Mouse (Mus musculus) embryo, embryonic 11.5 days (tissue): ENCODE results near the gene Tnfrsf9.

ENCODE experiments used
- DNase-seq: peaks from one replicate; pipeline ENCODE4 v3.0.0-alpha.2; 2012; ENCODE audit warnings: low read depth, low spot score

Tnfrsf9 gene

DNA sequence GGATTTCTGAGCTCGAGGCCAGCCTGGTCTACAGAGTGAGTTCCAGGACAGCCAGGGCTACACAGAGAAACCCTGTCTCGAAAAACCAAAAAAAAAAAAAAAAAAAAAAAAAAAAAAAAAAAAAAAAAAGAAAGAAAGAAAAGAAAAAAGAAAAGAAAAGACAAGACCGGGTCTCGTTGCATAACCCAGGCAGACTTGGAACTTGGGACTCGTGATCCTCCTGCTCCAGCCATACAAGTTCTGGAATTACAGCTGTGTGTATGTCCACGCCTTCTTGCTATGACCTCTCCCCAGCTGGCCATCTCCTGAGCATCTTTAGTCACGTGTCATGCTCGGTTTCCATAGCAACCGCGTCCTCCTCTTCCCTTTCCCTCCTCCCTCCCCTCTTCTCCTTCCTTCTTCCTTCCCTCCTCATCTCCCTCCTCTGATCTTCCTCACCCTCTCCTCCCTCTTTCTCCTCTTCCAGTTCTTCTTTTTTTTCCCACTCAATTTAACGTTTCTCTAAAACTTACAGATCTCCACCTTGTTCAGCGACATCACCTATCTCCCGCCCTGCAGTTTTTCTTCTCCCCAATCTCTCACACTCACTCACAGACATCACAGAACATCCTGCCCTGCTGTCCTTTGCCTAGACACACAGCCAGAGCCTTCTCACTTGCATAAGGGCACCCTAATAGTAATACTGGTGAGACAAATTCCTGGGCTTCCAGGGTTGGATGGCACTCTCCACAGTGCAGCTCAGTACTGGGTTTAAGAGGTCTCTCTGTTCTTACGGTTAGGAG, 12.8 kb downstream of the Tnfrsf9 start:
- DNase-seq, result no peak

DNA sequence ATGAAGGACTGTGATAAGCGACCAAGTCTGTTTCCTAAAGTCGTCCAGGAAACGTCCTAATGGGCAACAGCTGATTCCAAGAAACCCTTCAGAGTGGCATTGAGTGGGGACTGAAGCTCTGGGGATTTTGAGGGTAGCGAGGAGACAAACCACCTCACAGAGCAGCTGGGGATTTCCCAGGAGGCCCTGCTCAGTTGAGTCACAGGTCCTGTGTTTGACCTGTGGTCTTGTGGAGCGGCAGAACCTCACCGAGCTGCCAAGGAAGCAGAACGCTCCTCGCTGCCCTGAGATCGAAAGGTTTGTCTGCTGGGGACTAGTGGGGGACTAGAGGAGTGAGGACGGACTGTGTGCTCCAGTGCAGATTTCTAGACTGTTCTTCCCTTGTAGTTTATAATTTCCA, 13.4 kb downstream of the Tnfrsf9 start:
- DNase-seq, result no peak

DNA sequence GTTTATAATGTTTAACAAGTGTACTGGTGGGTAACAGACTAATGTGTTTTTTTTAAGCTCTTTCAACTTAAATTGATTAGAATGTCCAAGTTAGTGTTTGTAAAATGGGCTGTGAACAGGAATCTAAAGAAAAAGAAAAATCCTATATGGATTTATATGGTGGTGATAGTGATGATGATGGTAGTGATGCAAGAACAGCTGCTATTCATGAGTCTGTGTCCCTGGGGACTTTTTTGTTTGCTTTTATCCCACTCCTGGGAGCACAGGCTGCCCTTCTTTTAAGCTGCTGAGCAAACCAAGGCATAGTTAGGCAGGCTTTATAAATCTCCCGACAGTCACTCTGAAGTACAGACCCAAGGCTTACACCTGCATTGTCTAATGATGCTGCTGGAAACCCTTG, 19.1 kb downstream of the Tnfrsf9 start:
- DNase-seq, result no peak

DNA sequence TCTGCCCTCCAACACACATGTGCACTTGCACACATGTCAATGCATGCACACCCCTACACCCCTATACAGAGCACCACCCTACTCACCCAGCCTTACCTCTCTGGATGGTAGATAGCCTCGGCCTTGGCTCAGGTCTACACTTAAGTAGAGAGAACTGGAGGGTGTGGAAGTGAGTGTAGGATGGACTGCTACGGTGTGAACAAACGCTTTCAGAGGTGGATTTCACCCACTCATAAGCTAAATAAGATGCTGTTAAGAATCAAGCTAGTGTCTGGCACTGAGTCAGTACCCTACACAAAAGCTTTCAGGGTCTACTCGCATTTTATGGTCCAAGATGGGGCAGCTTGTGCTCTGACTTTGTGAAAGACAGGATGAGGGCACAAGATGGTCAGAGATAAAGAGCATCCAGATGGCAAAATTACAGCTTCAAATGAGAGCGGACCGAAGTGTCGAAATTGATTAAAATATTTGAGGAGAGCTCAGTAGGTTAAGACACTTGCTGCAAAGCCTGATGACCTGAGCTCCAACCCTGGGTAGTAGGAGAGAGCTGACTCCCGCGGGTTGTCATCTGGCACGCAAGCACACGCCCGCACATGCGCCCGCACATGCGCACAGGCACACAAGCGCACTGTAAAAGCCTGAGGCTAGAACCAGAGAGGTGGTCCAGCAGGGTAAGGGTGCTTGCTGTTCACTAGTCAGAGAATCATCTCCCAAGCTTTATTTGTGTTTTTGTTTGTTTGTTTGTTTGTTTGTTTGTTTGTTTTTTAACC, 23.1 kb downstream of the Tnfrsf9 start:
- no peak for DNase-seq

DNA sequence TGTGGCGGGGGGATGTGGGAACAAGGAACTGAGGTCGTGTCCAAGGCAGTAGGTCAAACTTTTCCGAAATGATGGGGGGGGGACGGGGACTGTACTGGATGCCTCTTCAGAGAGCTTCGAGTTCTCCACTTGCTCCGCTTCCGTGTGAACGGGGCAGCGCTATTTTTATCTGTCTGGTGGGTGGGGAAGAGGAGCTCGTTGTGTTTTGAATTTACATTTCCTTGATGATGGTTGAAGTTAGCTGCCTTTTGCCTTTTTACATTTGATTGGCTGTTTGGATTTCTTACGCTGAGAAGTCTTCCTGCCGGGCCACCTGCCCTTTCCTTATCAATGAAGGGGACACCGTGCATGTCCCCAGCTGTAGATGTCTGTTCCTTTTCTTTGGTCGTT, 23.7 kb downstream of the Tnfrsf9 start:
- DNase-seq, result no peak

DNA sequence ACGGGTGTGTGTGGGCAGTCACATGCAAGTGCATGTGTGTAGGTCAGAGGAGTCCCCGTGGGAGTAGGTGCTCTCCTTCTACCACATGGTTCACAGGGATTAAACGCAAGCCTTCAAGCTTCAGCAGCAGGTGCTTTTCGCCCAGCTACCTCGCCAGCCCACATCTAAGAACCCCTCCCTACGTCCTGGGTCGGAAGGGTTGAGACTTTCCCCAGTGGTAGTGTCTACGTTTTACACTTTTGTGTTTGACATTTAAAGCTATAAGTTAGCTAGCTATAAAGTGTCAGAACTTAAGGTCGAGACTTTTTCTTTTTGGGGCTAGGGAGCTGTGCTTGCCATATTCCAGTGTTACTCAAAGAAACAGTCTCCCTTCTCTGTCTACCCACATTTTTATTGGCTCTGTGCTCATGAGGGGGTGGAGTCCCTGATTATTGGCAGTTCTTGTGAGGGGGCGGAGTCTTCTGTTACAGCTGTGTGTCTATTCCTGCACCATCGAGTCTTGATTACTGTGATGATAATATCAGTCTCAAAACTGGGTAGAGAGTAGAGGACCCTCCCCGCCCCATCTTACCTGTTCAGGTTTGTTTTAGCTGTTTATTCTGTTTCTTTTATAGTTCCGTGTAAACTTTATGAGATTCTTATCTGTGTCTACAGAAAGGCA, 25.8 kb downstream of the Tnfrsf9 start:
- no peak for DNase-seq

DNA sequence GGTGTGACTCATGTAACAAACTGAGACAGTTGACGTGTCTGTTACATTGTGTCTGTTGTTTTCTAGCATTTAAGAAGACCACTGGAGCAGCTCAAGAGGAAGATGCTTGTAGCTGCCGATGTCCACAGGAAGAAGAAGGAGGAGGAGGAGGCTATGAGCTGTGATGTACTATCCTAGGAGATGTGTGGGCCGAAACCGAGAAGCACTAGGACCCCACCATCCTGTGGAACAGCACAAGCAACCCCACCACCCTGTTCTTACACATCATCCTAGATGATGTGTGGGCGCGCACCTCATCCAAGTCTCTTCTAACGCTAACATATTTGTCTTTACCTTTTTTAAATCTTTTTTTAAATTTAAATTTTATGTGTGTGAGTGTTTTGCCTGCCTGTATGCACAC, 30.3 kb downstream of the Tnfrsf9 start:
- no peak for DNase-seq

DNA sequence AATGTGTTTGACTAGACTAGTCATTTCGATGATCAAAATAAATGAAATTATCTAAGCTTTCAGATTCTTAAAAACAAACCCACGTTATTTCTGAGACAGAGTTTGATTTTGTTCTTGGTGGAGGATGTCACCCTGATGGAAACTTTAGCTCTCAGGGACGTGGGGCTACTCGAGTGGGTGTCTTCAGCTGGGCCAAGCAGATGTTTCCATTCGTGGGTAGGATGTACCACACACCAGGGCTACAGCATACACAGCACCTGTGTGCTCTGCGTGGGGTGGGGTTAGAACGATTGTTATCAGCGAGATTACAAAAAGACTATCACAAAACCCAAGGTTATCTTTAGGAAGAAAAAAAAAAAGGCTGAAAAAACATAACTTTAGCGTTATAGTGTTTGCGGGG, 36.6 kb downstream of the Tnfrsf9 start:
- no peak for DNase-seq

DNA sequence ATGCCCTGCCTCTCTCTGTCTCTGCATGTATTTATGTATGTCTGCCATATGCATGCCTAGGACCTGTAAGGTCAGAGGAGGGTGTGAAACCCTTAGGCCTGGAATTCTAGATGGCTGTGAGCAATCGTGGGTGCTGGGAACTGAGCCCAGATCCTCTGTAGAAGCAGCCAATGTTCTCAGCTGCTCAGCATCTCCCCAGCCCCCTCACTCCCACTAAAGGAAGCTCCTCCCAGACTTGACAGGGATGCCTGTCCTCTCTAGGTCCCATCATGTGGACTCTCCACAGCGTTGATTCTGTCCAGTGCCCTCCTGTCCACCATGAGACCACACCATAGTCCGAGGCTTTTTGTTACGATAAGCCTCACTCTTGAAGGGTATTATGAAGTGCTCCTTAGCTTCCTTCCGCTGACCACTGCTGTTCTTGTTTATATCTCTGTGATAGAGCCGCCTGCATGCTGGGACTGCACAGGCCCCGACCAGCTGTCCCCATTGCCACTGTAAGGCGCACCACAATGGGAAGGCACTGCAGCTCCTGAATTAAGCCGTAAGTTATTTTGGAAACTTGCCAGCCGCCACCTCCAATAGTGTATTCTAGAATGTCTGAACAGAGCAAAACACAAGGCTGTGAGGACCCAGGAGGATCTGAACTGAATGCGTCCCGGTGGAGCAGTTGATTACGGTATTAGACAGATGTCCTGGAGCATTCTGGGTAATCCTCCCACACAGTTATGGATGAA, 42.2 kb downstream of the Tnfrsf9 start:
- no peak for DNase-seq

DNA sequence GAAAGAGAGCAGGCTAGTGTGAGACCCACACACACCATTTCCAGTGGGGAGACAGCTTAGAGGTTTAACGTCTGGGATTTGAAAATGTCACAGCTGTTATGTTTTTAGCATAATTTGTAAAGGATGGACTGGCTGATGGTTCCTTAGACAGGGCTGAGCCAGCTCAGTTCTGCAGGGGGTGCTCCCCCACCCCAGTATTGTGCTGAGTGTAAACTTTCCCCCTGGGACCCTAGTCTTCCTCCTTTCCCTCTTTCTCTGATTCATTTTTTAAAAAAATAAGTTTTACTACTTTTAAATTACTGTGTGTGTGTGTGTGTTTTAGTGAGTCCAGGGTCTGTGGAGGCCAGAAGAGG, 42.7 kb downstream of the Tnfrsf9 start:
- DNase-seq, result no peak

DNA sequence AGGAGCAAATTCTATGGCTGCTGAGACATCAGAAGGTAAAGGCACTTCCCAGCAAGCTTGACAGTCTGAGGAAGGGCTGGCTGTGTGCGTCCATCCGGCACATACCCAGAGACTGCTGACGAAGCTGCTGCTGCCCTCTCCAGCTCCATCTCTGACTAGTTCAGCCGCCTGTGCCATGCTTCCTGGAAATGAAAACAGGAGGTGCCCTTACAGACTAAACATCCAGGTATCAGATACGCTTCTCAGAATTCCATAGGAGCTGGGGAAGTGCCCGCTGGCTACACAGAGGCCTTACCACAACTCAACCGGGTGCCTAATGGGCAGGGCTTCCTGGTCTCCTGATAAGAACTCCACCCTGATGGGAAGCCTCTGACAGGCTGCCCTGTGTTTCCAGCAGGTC, 44.2 kb downstream of the Tnfrsf9 start:
- DNase-seq, result no peak

DNA sequence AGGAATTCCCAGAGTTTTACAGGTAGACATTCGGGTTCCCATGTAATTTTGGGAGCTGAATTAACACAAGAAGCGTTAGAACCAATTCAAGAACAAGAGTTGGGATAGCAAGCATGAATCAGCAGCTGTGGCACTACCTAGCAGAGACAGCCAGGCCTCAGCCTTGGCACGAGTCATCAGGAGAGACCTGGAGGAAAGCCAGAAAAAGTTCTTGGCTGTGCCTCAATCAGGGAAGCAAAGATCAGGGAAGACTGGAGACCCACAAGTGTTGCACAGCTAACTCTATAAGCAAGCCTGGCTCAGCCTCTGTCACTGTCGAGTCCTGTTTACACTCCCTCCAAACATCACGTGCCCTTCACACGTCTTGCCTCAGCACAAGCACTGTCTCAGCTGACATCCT, 47.9 kb downstream of the Tnfrsf9 start:
- DNase-seq, result no peak

DNA sequence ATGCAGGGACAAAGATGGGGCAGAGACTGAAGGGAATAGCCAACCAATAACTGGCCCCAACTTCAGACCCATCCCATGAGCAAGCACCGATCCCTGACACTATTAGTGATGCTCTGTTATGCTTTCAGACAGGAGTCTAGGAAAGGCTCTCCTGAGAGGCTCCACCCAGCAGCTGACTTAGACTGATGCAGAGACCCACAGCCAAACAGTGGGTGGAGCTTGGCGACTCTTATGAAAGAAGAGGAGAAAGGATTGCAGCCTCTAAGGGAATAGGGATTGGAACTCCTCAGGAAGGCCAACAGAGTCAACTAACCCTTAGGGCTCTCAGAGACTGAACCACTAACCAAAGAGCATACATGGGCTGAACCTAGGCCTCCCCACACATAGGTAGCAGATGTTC, 49.3 kb downstream of the Tnfrsf9 start:
- no peak for DNase-seq

DNA sequence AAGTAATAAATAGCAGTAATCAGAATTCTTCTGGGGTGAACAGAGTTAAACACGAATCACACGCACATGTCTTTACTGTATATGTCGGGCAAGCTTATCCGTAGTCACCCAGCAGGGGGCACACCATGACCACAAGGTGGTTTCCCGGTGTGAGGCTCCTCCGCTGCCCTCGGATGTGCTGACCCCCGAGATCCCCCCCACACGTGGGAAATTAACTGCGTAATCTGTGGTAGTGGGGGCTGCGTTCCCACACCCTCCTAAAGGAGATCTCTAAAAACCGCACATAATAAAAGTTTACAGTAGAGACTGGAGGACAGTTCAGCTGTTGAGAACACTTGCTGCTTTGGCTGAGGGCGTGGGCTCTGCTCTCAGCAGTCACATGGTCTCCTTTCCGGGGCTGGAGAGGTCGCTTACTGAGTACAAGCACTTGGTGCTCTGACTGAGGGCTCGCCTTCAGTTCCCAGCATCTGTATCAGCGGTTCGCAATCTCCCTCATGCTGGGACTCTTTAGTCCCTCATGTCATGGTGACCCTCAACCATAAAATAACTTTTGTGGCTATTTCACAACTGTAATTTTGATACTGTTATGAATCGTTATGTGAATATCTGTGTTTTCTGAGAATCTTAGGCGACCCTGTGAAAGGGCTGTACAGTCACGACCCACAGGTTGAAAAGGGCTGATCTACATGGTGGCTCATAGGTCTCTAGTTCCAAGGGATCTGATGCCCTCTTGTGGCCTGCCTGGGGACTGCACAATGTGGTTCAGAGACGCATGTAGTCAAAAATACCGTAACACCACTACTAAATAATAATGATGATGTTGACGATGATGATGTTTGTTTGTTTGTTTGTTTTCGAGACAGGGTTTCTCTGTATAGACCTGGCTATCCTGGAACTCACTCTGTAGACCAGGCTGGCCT, 50.5 kb downstream of the Tnfrsf9 start:
- DNase-seq, result peak; percentile 68

DNA sequence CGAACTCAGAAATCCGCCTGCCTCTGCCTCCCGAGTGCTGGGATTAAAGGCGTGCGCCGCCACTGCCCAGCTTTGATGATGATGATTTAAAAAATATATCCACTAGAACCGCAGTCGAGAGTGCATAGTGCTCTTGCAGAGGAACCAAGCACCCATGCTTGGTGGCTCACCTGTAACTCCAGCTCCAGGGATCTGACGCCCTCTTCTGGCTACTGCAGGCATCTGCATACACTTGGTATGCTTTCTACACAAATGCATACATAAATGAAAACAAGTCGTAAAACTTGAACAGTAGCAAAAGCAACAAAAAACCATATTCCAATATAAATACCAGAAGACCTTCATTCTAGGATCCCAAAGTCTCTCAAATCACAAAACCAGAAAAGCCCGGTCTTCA, 51.2 kb downstream of the Tnfrsf9 start:
- DNase-seq, result no peak

DNA sequence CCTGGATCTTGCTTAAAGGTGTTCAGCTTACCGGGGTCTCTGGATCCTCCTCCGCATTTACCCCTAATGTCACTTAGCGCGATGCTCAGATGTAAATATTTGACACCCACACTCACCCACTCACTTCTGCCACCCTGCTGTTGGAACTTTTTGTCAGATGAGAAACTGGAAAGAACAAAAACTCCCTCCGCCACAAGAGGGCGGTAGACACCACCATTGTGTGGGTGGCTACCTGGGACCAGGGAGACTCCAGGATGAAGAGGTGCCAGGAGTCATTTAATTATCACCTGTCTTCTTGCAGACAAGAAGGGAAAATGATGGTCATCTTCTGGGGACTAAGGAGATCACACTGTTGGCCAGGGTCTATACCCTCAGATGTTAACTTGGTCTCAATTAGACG, 52.2 kb downstream of the Tnfrsf9 start:
- DNase-seq, result no peak

DNA sequence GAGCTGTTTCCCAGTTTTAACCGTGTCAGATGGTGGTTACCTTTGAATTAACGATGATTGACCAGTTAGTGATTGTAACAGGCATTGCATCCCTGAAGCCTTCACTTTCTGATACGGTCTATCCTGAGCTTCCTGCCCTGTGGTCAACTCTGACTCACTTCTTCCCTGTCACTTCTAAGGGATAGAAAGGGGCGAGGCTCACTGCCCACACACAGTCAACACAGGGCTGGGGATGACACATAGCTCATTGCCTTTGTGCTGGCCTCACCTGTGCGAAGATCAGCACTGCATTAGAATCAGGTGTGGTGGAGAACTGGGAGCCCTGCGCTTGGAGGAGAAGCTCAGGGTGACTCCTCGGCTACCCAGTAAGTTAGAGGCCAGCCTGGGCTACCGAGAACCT, 54.6 kb downstream of the Tnfrsf9 start:
- no peak for DNase-seq

DNA sequence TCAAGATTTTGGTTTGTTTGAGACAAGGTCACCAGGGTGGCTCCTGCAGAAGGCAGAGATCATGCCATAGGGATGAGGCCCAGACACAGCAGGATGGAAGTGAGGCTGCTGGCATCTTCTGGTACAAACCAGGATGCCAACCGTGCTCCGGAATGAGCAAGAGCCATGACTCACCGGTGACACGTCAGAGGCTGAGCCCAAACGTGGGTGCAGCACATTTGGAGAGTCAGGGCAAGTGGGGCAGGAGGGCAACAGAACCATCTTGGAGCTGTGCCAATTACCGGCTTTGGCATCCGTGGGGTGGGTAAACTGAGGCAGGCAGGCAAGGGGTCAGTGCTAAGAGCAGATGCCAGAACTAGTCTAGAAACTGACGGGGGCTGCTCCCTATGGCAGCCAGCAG, 58.9 kb downstream of the Tnfrsf9 start:
- no peak for DNase-seq

DNA sequence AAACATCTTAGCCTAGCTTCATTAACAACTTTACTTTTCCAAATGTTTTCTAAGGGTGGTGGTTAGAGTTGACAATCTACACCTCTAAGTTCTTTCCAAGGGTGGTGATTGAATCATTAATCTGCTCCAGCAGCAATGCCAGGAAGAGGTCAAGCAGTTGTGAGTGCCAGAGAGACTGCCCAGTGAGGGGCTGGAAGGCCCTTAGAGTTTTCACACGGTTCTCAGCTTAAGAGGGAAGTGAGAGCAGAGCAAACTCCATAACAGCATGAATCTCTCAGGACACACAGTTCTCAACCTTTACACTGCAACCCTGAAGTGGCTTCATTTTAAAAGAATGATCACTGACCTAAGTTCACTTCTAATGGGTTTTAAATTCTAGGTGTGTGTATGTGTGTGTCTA, 60.8 kb downstream of the Tnfrsf9 start:
- DNase-seq, result no peak

DNA sequence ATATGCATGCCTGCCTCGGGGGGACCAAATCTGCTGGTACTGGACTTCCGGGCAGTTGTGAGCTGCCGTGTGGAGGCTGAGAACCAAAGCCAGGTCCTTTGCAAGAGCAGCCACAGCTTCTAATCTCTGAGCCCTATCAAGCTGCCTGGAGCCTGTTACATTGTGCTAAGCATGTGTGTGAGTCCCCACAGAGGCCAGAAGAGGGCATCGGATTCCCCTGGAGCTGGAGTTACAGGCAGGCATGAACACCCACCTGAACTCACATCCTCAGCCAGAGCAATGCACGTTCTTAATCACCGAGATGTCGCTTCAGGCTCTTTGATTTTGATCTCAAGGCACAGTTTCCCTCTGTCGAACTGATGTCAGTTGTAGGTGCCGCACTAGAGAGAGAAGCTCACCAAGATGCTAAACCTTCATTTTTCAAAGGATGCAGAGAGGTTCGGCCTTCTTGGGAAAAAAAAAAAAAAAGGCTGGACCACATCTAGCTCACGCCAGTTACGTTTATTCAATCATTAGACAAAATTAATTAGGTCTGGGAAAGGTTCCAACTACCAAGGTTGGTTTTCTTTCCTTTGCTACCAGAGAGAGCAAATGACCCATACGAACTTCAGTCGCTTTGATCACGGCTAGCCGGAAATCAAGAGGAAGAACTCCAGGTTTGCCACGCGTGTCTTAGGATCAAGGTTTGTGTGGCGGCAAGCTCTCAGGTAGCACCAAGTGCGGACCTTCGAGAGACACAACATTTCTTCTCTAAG, 64.0 kb downstream of the Tnfrsf9 start:
- no peak for DNase-seq
